Mouse (Mus musculus): ENCODE results near the gene U2af2. TPM values are rescaled to one million over a fixed set of nuclear protein-coding genes. Genes with fewer than 3 reads are reported as not detected.
A peak's percentile ranks its signal among the peaks of the same experiment; 100 is the strongest.

U2af2 gene
- 95.2 and 99.1 TPM in 2 replicates for total RNA-seq (2014; rRNA removed; ENCODE audit: low replicate concordance)
- 38.0 and 39.3 TPM in 2 replicates for polyA plus RNA-seq (2015; fragmentation: Nextera tagmentation; extraction: Ambion mirVana)

DNA sequence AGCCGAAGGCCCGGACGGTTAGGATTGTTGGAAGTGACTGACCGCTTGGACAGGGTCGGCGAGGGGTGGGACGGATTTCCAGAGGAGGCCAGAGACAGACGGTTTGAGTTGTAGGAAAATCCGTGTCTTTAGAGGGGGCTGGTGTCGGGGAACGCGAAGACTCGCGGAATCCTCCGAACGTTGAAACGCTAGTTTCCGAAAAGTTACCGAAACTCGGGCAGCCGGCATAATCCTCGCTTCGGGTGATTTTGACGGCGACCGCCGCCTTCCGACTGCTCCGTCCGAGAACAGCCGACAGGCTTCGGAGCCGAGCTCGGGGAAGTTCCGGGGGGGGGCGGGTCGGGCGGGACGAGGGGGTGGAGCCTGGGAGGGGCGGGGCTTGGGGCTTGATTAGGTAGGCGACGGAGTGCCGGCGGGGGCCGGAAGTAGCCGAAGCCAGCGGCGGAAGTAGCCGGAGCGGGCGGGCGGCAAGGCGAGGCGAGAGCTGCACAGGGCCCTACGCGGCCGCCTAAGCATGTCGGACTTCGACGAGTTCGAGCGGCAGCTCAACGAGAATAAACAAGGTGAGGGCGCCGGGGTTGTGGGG is at the start of gene U2af2:
Gene U2af2 (plus strand): TSS at position 370 of the 586 bp plus-strand sequence.
- Histone ChIP-seq H3K27ac (ENCODE audit: low read depth) (peak within 1 kb of the TSS; percentile 100), H3K36me3 (replicated peaks; ENCODE audit: control insufficient read depth, insufficient read depth, low read length) (peaks cover 15% of the 10 kb centered on the region), H3K4me3 (ENCODE audit: low read depth, low read length) (peak within 1 kb of the TSS; percentile 69), H3K27me3 (ENCODE audit: control insufficient read depth, insufficient read depth, low read length) (peaks cover 16% of the 10 kb centered on the region), H3K4me2 (ENCODE audit: low read depth, low read length) (peak within 1 kb of the TSS; percentile 99), H3K9me3 (replicated peaks; ENCODE audit: control insufficient read depth, low read length) (no peaks in the 10 kb centered on the region), H3K9ac (replicated peaks; ENCODE audit: low read depth, low read length) (peak within 1 kb of the TSS; percentile 89), H3K4me1 (ENCODE audit: control insufficient read depth, insufficient read depth) (peaks cover 21% of the 10 kb centered on the region)
- peak; percentile 91 for DNase-seq (ENCODE audit: low spot score)
- WGBS: 2% methylated on average over 49 of the region's 65 CpGs
- ATAC-seq (ENCODE audit: insufficient read depth, low read depth): peak; percentile 80
- TF ChIP-seq CTCF (IDR thresholded peaks at IDR 0.05; ENCODE audit: low read depth) (no peak), EP300 (IDR thresholded peaks at IDR 0.05; ENCODE audit: low read depth) (no peak)

DNA sequence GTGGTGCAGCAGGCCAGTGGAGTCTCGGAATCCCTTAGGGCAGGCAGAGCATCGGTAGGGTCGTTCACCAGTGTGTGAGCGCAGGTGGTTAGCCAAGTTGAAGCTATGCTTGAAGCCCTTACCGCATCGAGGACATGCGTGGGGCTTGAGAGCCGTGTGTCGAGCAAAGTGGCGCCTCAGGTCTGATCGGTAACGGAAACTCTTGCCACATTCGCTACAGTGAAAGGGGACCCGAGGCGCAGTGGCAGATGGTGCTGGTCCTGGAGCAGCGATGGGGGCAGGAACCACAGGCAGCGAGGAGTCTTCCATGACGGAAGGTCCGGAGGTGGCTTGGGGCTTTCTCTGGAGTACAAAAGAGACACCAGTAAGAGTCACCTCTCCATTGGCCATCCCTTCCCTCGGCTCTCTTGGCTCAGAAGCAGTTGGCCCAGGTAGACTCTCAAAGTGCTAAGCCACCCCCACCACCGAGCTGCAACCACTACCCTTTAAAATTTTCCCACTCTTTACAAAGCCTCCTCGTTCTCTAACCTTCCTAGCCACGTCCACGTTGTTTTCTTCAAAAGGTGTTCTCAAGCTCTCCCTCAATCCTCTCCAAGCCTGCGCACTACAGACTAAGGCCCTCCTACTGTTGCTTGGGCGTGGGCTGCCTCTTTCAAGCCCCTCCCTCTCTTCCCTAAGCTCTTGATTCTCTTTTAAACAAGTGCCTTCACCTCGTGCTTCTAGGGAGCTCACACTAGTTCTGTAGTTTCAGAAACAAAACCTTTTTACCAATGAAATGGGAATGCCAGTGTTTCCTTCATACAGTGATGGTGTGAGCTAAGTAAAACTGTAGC is 49.0 kb upstream of the U2af2 start:
- WGBS: 89% methylated on average over 27 of the region's 27 CpGs
- TF ChIP-seq EP300 (IDR thresholded peaks at IDR 0.05; ENCODE audit: low read depth) (no peak), CTCF (IDR thresholded peaks at IDR 0.05; ENCODE audit: low read depth) (no peak)
- Histone ChIP-seq H3K9ac (replicated peaks; ENCODE audit: low read depth, low read length) (no peak overlapping the region), H3K4me1 (ENCODE audit: control insufficient read depth, insufficient read depth) (peaks cover 11% of the 10 kb centered on the region), H3K4me2 (ENCODE audit: low read depth, low read length) (no peak overlapping the region), H3K9me3 (replicated peaks; ENCODE audit: control insufficient read depth, low read length) (no peaks in the 10 kb centered on the region), H3K4me3 (ENCODE audit: low read depth, low read length) (no peak overlapping the region), H3K27me3 (ENCODE audit: control insufficient read depth, insufficient read depth, low read length) (no peaks in the 10 kb centered on the region), H3K27ac (ENCODE audit: low read depth) (no peak overlapping the region), H3K36me3 (replicated peaks; ENCODE audit: control insufficient read depth, insufficient read depth, low read length) (peaks cover 49% of the 10 kb centered on the region)
- ATAC-seq (ENCODE audit: insufficient read depth, low read depth) (no peak), DNase-seq (ENCODE audit: low spot score) (no peak)

DNA sequence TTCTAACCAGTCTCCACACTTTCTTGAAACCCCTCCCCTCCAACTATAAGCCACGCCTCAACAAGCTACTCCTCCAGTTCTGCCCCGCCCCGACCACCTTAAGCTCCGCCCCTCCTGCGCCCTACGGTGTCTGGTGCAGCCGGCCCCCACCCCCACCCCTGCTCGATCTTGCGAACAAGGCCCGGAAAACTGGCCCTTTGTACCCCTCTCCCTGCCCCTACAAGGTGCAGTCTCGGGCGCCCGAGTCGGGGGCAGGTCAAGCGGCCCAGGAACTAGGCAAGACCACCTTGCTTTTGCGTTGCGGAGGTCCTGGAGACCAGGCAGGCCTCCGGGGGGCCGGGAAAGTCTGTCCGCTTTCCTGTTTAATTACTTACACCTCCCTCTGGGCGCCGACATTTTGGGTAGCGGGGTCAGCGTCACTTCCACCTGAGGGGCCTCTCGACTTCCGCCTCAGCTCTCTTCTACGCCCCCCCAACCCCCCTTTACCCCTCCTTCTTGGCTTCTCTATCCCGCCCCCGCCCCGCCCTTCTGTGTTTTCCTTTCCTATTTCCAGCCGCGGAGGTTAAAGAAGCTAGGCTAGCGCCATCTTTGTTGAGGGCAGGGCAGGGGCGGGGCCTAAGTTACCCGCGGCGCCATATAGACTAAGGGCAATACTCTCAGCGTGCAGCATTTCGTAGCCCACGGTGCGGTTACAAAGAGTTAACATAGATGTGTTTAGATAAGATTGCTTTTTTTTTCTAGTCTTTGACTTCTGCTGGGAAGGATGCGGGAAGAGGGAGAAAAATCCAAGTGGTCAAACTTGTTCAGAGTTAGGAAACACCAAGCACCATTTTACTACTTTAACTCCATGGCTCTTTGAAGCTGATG is 47.5 kb upstream of the U2af2 start, which contains the start of the genes Zfp524 and Fiz1:
Gene Zfp524 (plus strand): TSS at position 165 of the 867 bp plus-strand sequence.
Gene Fiz1 (minus strand): TSS at position 447 of the 867 bp plus-strand sequence.
- TF ChIP-seq CTCF (IDR thresholded peaks at IDR 0.05; ENCODE audit: low read depth): no peak
- no peak for TF ChIP-seq EP300 (IDR thresholded peaks at IDR 0.05; ENCODE audit: low read depth)
- peak within 1 kb of the TSS; percentile 78 for H3K9ac ChIP-seq (replicated peaks; ENCODE audit: low read depth, low read length)
- H3K9me3 ChIP-seq (replicated peaks; ENCODE audit: control insufficient read depth, low read length): no peaks in the 10 kb centered on the region
- H3K4me3 ChIP-seq (ENCODE audit: low read depth, low read length): peak within 1 kb of the TSS; percentile 74
- DNase-seq (ENCODE audit: low spot score) (peak; percentile 96), ATAC-seq (ENCODE audit: insufficient read depth, low read depth) (peak; percentile 79)
- H3K4me1 ChIP-seq (ENCODE audit: control insufficient read depth, insufficient read depth): peaks cover 14% of the 10 kb centered on the region
- H3K4me2 ChIP-seq (ENCODE audit: low read depth, low read length): peak within 1 kb of the TSS; percentile 70
- WGBS: under 1% methylated on average over 42 of the region's 42 CpGs
- no peaks in the 10 kb centered on the region for H3K27me3 ChIP-seq (ENCODE audit: control insufficient read depth, insufficient read depth, low read length)
- H3K27ac ChIP-seq (ENCODE audit: low read depth): peak within 1 kb of the TSS; percentile 96
- H3K36me3 ChIP-seq (replicated peaks; ENCODE audit: control insufficient read depth, insufficient read depth, low read length): peaks cover 33% of the 10 kb centered on the region

DNA sequence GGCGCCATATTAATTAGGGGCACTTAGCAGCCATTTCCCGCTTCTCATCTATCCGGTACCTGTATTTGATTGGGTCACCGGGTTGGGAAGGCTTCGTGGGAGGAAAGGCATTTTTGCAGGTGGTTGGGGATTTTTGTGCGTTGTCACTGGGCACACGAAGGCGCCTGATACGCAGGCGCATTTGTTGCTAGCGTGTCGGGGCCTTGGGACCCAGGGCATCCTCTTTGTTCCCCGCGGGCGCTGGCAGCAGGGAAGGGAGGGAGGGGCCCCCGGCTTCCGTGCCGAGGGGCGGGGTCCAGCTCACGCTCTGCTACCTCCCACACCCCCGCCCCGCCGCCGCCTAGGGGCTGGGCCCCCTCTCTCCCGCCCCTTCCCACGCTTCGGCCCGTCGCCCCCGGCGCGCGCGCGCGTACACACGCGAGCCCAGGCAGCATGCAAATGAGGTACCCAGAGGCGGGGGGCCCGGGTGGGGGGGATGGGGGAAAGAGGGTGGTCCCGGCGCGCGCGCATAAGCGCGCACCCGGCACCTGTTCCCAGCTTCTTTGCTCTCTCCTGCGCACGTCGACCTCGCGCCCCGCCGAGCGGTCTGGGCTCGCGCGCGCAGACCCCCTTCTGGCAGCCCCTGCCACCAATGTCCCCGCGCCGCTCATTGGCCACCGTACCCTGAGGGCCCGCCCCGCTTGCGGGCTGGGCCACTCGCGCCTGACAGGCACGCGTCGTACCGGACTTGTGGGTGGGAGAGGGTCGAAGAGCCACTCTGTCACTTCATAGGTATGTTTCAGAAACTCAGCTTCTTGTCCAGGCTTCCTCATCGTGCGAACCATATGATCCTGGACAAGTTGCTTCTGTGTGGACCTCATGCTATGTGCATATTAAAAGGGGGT is 46.6 kb upstream of the U2af2 start, which contains the start of gene Gm44973:
Gene Gm44973 (plus strand): TSS at position 379 of the 884 bp plus-strand sequence.
- Histone ChIP-seq H3K9me3 (replicated peaks; ENCODE audit: control insufficient read depth, low read length) (no peaks in the 10 kb centered on the region), H3K4me1 (ENCODE audit: control insufficient read depth, insufficient read depth) (peaks cover 16% of the 10 kb centered on the region), H3K4me3 (ENCODE audit: low read depth, low read length) (peak within 1 kb of the TSS; percentile 74), H3K4me2 (ENCODE audit: low read depth, low read length) (peak within 1 kb of the TSS; percentile 70), H3K36me3 (replicated peaks; ENCODE audit: control insufficient read depth, insufficient read depth, low read length) (peaks cover 25% of the 10 kb centered on the region), H3K27me3 (ENCODE audit: control insufficient read depth, insufficient read depth, low read length) (no peaks in the 10 kb centered on the region), H3K27ac (ENCODE audit: low read depth) (peak within 1 kb of the TSS; percentile 96), H3K9ac (replicated peaks; ENCODE audit: low read depth, low read length) (peak within 1 kb of the TSS; percentile 78)
- DNase-seq (ENCODE audit: low spot score) (peak; percentile 95), ATAC-seq (ENCODE audit: insufficient read depth, low read depth) (peak; percentile 79)
- no peak for TF ChIP-seq EP300 (IDR thresholded peaks at IDR 0.05; ENCODE audit: low read depth)
- under 1% methylated on average over 73 of the region's 76 CpGs for WGBS

Measured in heart, postnatal 0 days (tissue).